Mouse (Mus musculus): Measurements from ENCODE around the gene Cnnm3. TPM values are rescaled to one million over a fixed set of nuclear protein-coding genes. Genes with fewer than 3 reads are reported as not detected.

Gene Cnnm3
- polyA plus RNA-seq, 1 experiment from 2014 or later = 4.6 TPM

DNA sequence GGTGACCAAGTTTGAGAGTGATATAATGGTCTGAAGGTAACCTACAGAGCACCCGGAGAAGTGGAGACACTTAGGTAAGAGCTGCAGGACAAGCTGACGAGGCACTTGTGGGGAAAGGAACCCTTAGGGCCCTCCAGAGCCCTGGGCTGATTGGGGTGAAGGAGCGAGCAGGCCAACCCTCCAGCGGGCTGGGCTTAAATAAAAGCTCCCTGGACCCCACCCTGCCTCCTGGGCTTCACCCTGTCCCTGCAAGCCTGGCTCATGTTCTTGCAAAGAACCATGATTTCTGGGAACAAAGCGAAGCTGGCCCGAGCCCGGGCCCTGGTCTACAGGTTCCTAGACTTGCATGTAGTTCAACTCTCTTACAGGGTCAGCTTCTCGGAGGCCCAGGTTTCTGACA lies 61.9 kb downstream of the Cnnm3 start:
- Histone ChIP-seq H3K4me1 (peaks cover 12% of the 10 kb centered on the region), H3K27ac (replicated peaks) (no peak overlapping the region), H3K9me3 (no peaks in the 10 kb centered on the region), H3K36me3 (no peaks in the 10 kb centered on the region), H3K4me3 (no peak overlapping the region), H3K27me3 (peaks cover 6% of the 10 kb centered on the region; the same call in 1 of the 2 replicates), H3K4me2 (replicated peaks) (no peak overlapping the region), H3K9ac (replicated peaks) (no peak overlapping the region)
- no peak for ATAC-seq (ENCODE audit: low FRiP score, low read depth)
- WGBS = 82% methylated on average over 8 of the region's 8 CpGs

DNA sequence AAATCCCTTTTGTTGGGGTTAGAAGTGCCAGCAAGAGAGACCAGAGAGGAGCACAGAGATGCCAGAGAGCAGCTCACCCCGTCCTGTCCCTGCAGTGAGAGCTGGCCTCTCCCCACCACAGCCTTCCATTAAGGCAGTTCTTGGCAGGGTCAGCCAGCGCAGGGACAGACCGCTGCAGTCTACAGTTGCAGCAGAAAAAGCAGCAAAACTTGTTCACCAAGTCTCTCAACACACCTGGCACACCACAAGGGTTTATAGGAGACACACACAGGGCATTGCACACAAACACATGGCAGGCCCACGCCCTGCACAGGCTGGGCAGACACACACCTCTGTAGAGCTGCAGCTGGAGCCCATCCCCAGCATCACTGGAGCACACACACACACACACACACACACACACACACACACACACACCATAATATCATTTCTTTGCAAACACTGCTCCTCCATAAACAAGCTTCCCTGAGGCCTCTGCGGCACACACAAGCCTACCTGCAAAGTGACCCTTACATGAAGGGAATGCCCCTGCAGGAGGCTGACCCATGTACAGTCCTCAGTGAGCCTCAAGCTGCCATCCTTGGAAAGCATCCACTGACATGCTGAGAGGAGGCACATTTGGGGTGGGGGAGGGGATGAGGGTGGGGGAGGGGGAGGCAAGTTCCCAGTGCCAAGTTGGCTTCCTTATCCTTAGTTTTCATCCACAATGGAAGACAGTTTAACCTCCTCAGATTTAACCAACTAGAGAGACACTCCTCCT lies 62.7 kb downstream of the Cnnm3 start:
- no peak overlapping the region for H3K4me2 ChIP-seq (replicated peaks)
- no peak for ATAC-seq (ENCODE audit: low FRiP score, low read depth)
- H3K4me3 ChIP-seq = no peak overlapping the region
- H3K36me3 ChIP-seq = no peaks in the 10 kb centered on the region
- no peaks in the 10 kb centered on the region for H3K9me3 ChIP-seq
- peaks cover 14% of the 10 kb centered on the region for H3K4me1 ChIP-seq
- 74% methylated on average over 5 of the region's 5 CpGs for WGBS
- no peak overlapping the region for H3K9ac ChIP-seq (replicated peaks)
- no peak overlapping the region for H3K27ac ChIP-seq (replicated peaks)
- H3K27me3 ChIP-seq = peaks cover 1% of the 10 kb centered on the region; the same call in 1 of the 2 replicates

DNA sequence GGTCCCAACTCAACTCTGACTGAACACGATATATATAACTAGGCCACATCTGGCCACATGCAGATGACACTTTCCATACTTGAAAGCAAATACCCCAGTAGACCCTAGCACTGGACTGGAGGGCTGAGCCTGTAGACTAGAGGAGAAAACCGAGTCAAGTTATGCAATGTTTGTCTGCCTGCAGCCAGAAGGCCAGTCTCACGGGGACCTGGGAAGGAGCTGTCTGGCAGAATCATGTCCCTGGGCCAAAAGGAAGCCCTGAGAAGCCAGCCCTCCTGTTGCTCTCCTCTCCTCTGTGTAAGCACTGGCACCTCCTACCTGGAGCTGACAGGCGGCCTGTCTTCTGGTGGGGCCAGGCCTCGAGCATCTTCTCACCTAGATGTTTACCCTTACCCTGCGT lies 63.7 kb downstream of the Cnnm3 start:
- no peak for ATAC-seq (ENCODE audit: low FRiP score, low read depth)
- Histone ChIP-seq H3K4me3 (no peak overlapping the region), H3K9me3 (no peaks in the 10 kb centered on the region), H3K9ac (replicated peaks) (no peak overlapping the region), H3K4me2 (replicated peaks) (no peak overlapping the region), H3K27ac (replicated peaks) (no peak overlapping the region), H3K36me3 (no peaks in the 10 kb centered on the region), H3K4me1 (peaks cover 24% of the 10 kb centered on the region), H3K27me3 (no peaks in the 10 kb centered on the region; the same call in 1 of the 2 replicates)
- WGBS = 70% methylated on average over 6 of the region's 6 CpGs

DNA sequence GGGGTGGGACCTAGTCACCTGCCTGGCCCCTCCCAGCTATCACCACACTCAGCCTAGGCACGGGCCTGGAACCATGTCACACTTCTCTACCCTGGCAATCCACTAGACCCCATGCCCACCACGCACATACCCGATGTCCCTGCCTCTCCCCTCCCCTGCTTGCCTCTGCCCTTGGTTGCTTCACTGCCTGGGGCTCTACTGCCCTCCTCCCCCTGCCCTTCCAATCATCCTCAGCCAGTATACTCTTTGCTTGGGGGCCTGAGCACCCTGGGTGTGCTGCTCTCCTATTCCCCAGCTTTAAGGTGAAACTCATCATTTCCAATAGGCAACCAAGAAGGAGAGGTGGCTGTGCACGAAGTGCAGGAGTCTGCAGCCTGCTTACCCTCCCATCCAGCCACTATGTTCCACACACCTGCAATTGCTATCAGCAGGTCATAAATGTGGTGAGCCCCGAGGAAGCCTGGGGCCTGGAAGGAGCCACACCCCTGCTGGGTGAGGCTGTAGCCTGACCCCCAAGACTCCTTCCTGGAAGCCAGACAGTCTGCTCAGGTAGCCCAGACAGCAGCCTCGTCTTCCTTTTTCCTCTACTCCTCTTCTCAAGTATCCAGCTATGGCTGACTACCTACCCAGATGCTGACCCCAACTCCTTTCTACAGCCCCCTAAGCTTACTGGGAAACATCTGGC lies 65.5 kb downstream of the Cnnm3 start:
- no peaks in the 10 kb centered on the region for H3K9me3 ChIP-seq
- H3K4me2 ChIP-seq (replicated peaks) = no peak overlapping the region
- no peak overlapping the region for H3K4me3 ChIP-seq
- WGBS = 82% methylated on average over 6 of the region's 6 CpGs
- H3K36me3 ChIP-seq = no peaks in the 10 kb centered on the region
- H3K9ac ChIP-seq (replicated peaks) = no peak overlapping the region
- peaks cover 5% of the 10 kb centered on the region for H3K27me3 ChIP-seq
- H3K4me1 ChIP-seq = peaks cover 40% of the 10 kb centered on the region
- H3K27ac ChIP-seq (replicated peaks) = no peak overlapping the region
- no peak for ATAC-seq (ENCODE audit: low FRiP score, low read depth)

Small RNA genes lying within 50 kb of the gene (microRNA-seq; reads per million reads assigned to microRNA genes)
- not detected for gene Gm47280

Other genes with a start within 250 kb of the Cnnm3 start
- 0.31 and 0.43 TPM in 2 replicates for gene Neurl3, start 237.2 kb upstream of the Cnnm3 start, polyA plus RNA-seq (2016; fragmentation: Nextera tagmentation; extraction: Ambion mirVana)
- gene Arid5a, start 204.1 kb upstream of the Cnnm3 start, polyA plus RNA-seq (2016; fragmentation: Nextera tagmentation; extraction: Ambion mirVana) = 2.9 and 3.1 TPM in 2 replicates
- 49.6 and 50.8 TPM in 2 replicates for gene Kansl3, start 142.7 kb upstream of the Cnnm3 start, polyA plus RNA-seq (2016; fragmentation: Nextera tagmentation; extraction: Ambion mirVana)
- 2.3 and 3.1 TPM in 2 replicates for gene Fer1l5, start 139.6 kb upstream of the Cnnm3 start, polyA plus RNA-seq (2016; fragmentation: Nextera tagmentation; extraction: Ambion mirVana)
- gene Lman2l, start 66.6 kb upstream of the Cnnm3 start, polyA plus RNA-seq (2016; fragmentation: Nextera tagmentation; extraction: Ambion mirVana) = 73.8 and 74.5 TPM in 2 replicates
- gene Cnnm4, start 40.2 kb upstream of the Cnnm3 start, polyA plus RNA-seq (2016; fragmentation: Nextera tagmentation; extraction: Ambion mirVana) = 10.2 and 10.5 TPM in 2 replicates
- gene Ankrd23, start 25.0 kb downstream of the Cnnm3 start, polyA plus RNA-seq (2016; fragmentation: Nextera tagmentation; extraction: Ambion mirVana) = 19.8 and 21.1 TPM in 2 replicates
- gene Gm42417, start 27.6 kb downstream of the Cnnm3 start, polyA plus RNA-seq (2016; fragmentation: Nextera tagmentation; extraction: Ambion mirVana) = 0.55 TPM in 1 of 2 replicates, not detected in the other
- gene Ankrd39, start 35.6 kb downstream of the Cnnm3 start, polyA plus RNA-seq (2016; fragmentation: Nextera tagmentation; extraction: Ambion mirVana) = 19.6 and 19.8 TPM in 2 replicates
- 35.2 and 37.6 TPM in 2 replicates for gene Sema4c, start 46.5 kb downstream of the Cnnm3 start, polyA plus RNA-seq (2016; fragmentation: Nextera tagmentation; extraction: Ambion mirVana)
- not detected in 2 replicates for gene Fam178b, start 171.3 kb downstream of the Cnnm3 start, polyA plus RNA-seq (2016; fragmentation: Nextera tagmentation; extraction: Ambion mirVana)
- 466 and 473 TPM in 2 replicates for gene Cox5b, start 179.6 kb downstream of the Cnnm3 start, polyA plus RNA-seq (2016; fragmentation: Nextera tagmentation; extraction: Ambion mirVana)
- 0.27 TPM in 2 replicates for gene 4933424G06Rik, start 198.3 kb downstream of the Cnnm3 start, polyA plus RNA-seq (2016; fragmentation: Nextera tagmentation; extraction: Ambion mirVana)
- 109 and 118 TPM in 2 replicates for gene Actr1b, start 202.6 kb downstream of the Cnnm3 start, polyA plus RNA-seq (2016; fragmentation: Nextera tagmentation; extraction: Ambion mirVana)
- 0.24 and 0.26 TPM in 2 replicates for gene Zap70, start 249.9 kb downstream of the Cnnm3 start, polyA plus RNA-seq (2016; fragmentation: Nextera tagmentation; extraction: Ambion mirVana)